Mouse (Mus musculus) hindbrain, postnatal 0 days (tissue): ENCODE results near the gene Stra6. TPM values are rescaled to one million over a fixed set of nuclear protein-coding genes. Genes with fewer than 3 reads are reported as not detected.

Experiments used
- ATAC-seq: fragments of 200-750 bp; cut with Nextera tagmentation; 2 replicates; pipeline ENCODE4 v1.8.0; 2017; ENCODE audit warnings: mild to moderate bottlenecking, moderate TSS enrichment, moderate library complexity
- DNase-seq: peaks from one replicate; pipeline ENCODE4 v3.0.0-alpha.2; 2015; ENCODE audit warnings: low spot score
- H3K27ac ChIP-seq: fragments of 300-500 bp; sonication (generic); 2 replicates; pipeline ENCODE4 v1.5.1; 2014; ENCODE audit warnings: mild to moderate bottlenecking
- H3K27me3 ChIP-seq: fragments of 300-500 bp; sonication (generic); 2 replicates; pipeline ENCODE4 v1.6.1; 2014; ENCODE audit warnings: low read length, mixed read lengths; ENCODE audit not compliant: insufficient read depth
- H3K36me3 ChIP-seq: fragments of 300-500 bp; sonication (generic); 2 replicates; pipeline ENCODE4 v1.6.1; 2014; ENCODE audit warnings: low read length, mixed read lengths; ENCODE audit not compliant: insufficient read depth
- H3K4me1 ChIP-seq: fragments of 300-500 bp; sonication (generic); 2 replicates; pipeline ENCODE4 v1.6.1; 2014; ENCODE audit warnings: antibody characterized with exemption, low read length, mixed read lengths; ENCODE audit not compliant: insufficient read depth
- H3K4me2 ChIP-seq: fragments of 300-500 bp; sonication (generic); 2 replicates; pipeline ENCODE4 v1.6.1; 2014; ENCODE audit warnings: low read depth, mild to moderate bottlenecking, low read length, moderate library complexity, mixed read lengths
- H3K4me3 ChIP-seq: fragments of 300-500 bp; sonication (generic); 2 replicates; pipeline ENCODE4 v1.5.1; 2014; ENCODE audit warnings: low read length
- H3K9ac ChIP-seq: fragments of 300-500 bp; sonication (generic); replicated peaks from 2 replicates; pipeline ENCODE4 v1.6.1; 2014; ENCODE audit warnings: mild to moderate bottlenecking, low read length, moderate library complexity, mixed read lengths
- H3K9me3 ChIP-seq: fragments of 300-500 bp; sonication (generic); 2 replicates; pipeline ENCODE4 v1.6.1; 2016; ENCODE audit warnings: low read length, mixed read lengths
- CTCF ChIP-seq: IDR thresholded peaks from 2 replicates; pipeline ENCODE4 v1.5.1; 2016; ENCODE audit warnings: antibody characterized with exemption, control low read depth, low read depth
- WGBS: fragments of 180-500 bp; shearing (Covaris S2); extraction: QIAGEN DNeasy Blood & Tissue Kit; methylation state at CpG from one replicate; pipeline ENCODE4 v1.1.7; 2014; 5-methylcytosine and 5-hydroxymethylcytosine counted together
- polyA plus RNA-seq: library from polyadenylated mRNA; unstranded; fragments of >200 nt; fragmentation: Nextera tagmentation; extraction: Ambion mirVana; gene quantifications from 2 replicates; pipeline ENCODE4 v1.2.1, GENCODE M21; 2015
- total RNA-seq: library from RNA; depleted of rRNA; stranded (reverse); fragments of >200 nt; gene quantifications from 2 replicates; pipeline ENCODE4 v1.2.3, GENCODE M21; 2014

Stra6 gene
- total and polyA plus RNA-seq, 2 experiments from 2014 or later = 7.5 to 19.2 TPM

GRCm38 (mm10) chr9:58049186-58049585, 14.4 kb upstream of the Stra6 start:
- Histone ChIP-seq H3K9me3 (no peaks in the 10 kb centered on the region), H3K4me3 (no peak overlapping the region), H3K27me3 (no peaks in the 10 kb centered on the region), H3K4me1 (peaks cover 26% of the 10 kb centered on the region), H3K4me2 (no peak overlapping the region), H3K36me3 (no peaks in the 10 kb centered on the region), H3K9ac (0 out of 2 replicates have a peak overlapping the region, but pooled peaks have one; percentile 15), H3K27ac (peak overlapping the region; percentile 66)
- ATAC-seq (no peak), DNase-seq (peak; percentile 28)
- whole genome bisulfite sequencing = 36% methylated on average over 6 of the region's 6 CpGs
- no peak for TF ChIP-seq CTCF

GRCm38 (mm10) chr9:58049861-58050260, 13.7 kb upstream of the Stra6 start:
- H3K36me3 ChIP-seq = no peaks in the 10 kb centered on the region
- no peak overlapping the region for H3K4me3 ChIP-seq
- no peaks in the 10 kb centered on the region for H3K27me3 ChIP-seq
- DNase-seq (no peak), ATAC-seq (no peak)
- TF ChIP-seq CTCF = no peak
- H3K9me3 ChIP-seq = no peaks in the 10 kb centered on the region
- WGBS = 68% methylated on average over 7 of the region's 7 CpGs
- H3K4me1 ChIP-seq = peaks cover 23% of the 10 kb centered on the region
- H3K27ac ChIP-seq = 0 out of 2 replicates have a peak overlapping the region, but pooled peaks have one; percentile 66
- H3K9ac ChIP-seq = no peak overlapping the region
- no peak overlapping the region for H3K4me2 ChIP-seq

GRCm38 (mm10) chr9:58051937-58052336, 11.7 kb upstream of the Stra6 start:
- H3K36me3 ChIP-seq = no peaks in the 10 kb centered on the region
- 33% methylated on average over 5 of the region's 5 CpGs for WGBS
- no peak overlapping the region for H3K4me3 ChIP-seq
- ATAC-seq (no peak), DNase-seq (peak; percentile 61)
- H3K9ac ChIP-seq = no peak overlapping the region
- H3K9me3 ChIP-seq = no peaks in the 10 kb centered on the region
- no peak overlapping the region for H3K27ac ChIP-seq
- peak; percentile 72 for TF ChIP-seq CTCF
- H3K27me3 ChIP-seq = no peaks in the 10 kb centered on the region
- H3K4me1 ChIP-seq = peaks cover 22% of the 10 kb centered on the region
- no peak overlapping the region for H3K4me2 ChIP-seq

- no peak overlapping the region for H3K9ac ChIP-seq
- H3K9me3 ChIP-seq = no peaks in the 10 kb centered on the region
- H3K4me1 ChIP-seq = peaks cover 19% of the 10 kb centered on the region
- ATAC-seq (peak; percentile 51), DNase-seq (peak; percentile 87)
- 19% methylated on average over 3 of the region's 3 CpGs for WGBS
- H3K27ac ChIP-seq = no peak overlapping the region
- H3K27me3 ChIP-seq = no peaks in the 10 kb centered on the region
- H3K36me3 ChIP-seq = no peaks in the 10 kb centered on the region
- H3K4me3 ChIP-seq = no peak overlapping the region
- TF ChIP-seq CTCF = peak; percentile 92
- no peak overlapping the region for H3K4me2 ChIP-seq
Observed at GRCm38 (mm10) chr9:58053102-58053501, 10.5 kb upstream of the Stra6 start.

- no peak overlapping the region for H3K27ac ChIP-seq
- 41% methylated on average over 3 of the region's 3 CpGs for whole genome bisulfite sequencing
- ATAC-seq (no peak), DNase-seq (no peak)
- no peak for TF ChIP-seq CTCF
- no peaks in the 10 kb centered on the region for H3K36me3 ChIP-seq
- H3K9me3 ChIP-seq = no peaks in the 10 kb centered on the region
- 0 out of 2 replicates have a peak, but pooled peaks cover 2% of the 10 kb centered on the region for H3K27me3 ChIP-seq
- peaks cover 15% of the 10 kb centered on the region for H3K4me1 ChIP-seq
- H3K4me3 ChIP-seq = no peak overlapping the region
- H3K9ac ChIP-seq = no peak overlapping the region
- H3K4me2 ChIP-seq = no peak overlapping the region
Observed at GRCm38 (mm10) chr9:58053544-58053943, 10.0 kb upstream of the Stra6 start.

GRCm38 (mm10) chr9:58054032-58054431, 9.6 kb upstream of the Stra6 start:
- DNase-seq (no peak), ATAC-seq (no peak)
- Histone ChIP-seq H3K27me3 (0 out of 2 replicates have a peak, but pooled peaks cover 2% of the 10 kb centered on the region), H3K4me1 (peaks cover 11% of the 10 kb centered on the region; the same call in 1 of the 2 replicates), H3K9ac (no peak overlapping the region), H3K27ac (no peak overlapping the region), H3K36me3 (no peaks in the 10 kb centered on the region), H3K4me3 (no peak overlapping the region), H3K9me3 (no peaks in the 10 kb centered on the region), H3K4me2 (no peak overlapping the region)
- no peak for TF ChIP-seq CTCF
- WGBS = 96% methylated on average over 1 of the region's 1 CpGs

- TF ChIP-seq CTCF = no peak
- no peak overlapping the region for H3K27ac ChIP-seq
- no peaks in the 10 kb centered on the region for H3K9me3 ChIP-seq
- no peaks in the 10 kb centered on the region for H3K36me3 ChIP-seq
- 55% methylated on average over 5 of the region's 5 CpGs for WGBS
- no peak overlapping the region for H3K4me2 ChIP-seq
- peak; percentile 52 for ATAC-seq
- no peak overlapping the region for H3K4me3 ChIP-seq
- no peak overlapping the region for H3K9ac ChIP-seq
- 0 out of 2 replicates have a peak, but pooled peaks cover 2% of the 10 kb centered on the region for H3K27me3 ChIP-seq
- H3K4me1 ChIP-seq = peaks cover 23% of the 10 kb centered on the region
- DNase-seq = no peak
Observed at GRCm38 (mm10) chr9:58055666-58056065, 7.9 kb upstream of the Stra6 start.
